Mouse (Mus musculus): ENCODE data around the gene Retnlb. TPM values are rescaled to one million over a fixed set of nuclear protein-coding genes. Genes with fewer than 3 reads are reported as not detected.
A peak's percentile ranks its signal among the peaks of the same experiment; 100 is the strongest.
"Not testable (repeated sequence)": the region's sequence is repeated elsewhere in the genome, so short reads cannot be mapped to it uniquely, and the experiment has no call there.

The Retnlb gene
- polyA plus RNA-seq, 1 experiment from 2014 or later: 0.83 TPM

DNA sequence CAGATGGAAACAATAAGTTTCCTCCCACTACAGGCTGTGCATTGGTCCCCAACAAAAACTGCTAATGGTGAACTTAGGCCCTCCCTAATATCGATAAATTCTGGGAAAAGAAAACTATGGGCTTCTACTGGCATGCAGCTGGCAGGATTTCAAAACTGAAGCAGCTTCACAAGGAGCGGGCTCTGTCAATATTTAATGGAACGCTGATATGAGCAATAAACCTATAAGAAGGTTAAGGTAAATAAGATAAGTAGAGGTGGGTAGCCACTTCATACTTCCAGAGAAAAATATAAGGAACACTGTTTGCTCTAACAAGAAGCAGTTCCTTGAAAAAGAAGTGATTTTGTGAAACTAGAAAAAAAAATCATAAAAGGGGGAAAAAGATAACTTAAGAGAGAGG is 9.8 kb downstream of the Retnlb start:
- ATAC-seq (ENCODE audit: insufficient read depth) (peak; percentile 54; the same call in 1 of the 2 replicates), DNase-seq (peak; percentile 51)
- Histone ChIP-seq H3K9me3 (ENCODE audit: low read depth, low read length) (no peaks in the 10 kb centered on the region), H3K9ac (no peak overlapping the region), H3K27ac (ENCODE audit: low read depth) (no peak overlapping the region; the same call in 1 of the 2 replicates), H3K36me3 (ENCODE audit: insufficient read depth) (no peaks in the 10 kb centered on the region), H3K4me1 (ENCODE audit: insufficient read depth) (no peaks in the 10 kb centered on the region), H3K4me3 (ENCODE audit: low read depth, low read length) (no peak overlapping the region), H3K4me2 (no peak overlapping the region), H3K27me3 (ENCODE audit: insufficient read depth, low read length) (no peaks in the 10 kb centered on the region)
- 48% methylated on average over 3 of the region's 3 CpGs for WGBS
- TF ChIP-seq CTCF (IDR thresholded peaks at IDR 0.05; ENCODE audit: low read depth): no peak

DNA sequence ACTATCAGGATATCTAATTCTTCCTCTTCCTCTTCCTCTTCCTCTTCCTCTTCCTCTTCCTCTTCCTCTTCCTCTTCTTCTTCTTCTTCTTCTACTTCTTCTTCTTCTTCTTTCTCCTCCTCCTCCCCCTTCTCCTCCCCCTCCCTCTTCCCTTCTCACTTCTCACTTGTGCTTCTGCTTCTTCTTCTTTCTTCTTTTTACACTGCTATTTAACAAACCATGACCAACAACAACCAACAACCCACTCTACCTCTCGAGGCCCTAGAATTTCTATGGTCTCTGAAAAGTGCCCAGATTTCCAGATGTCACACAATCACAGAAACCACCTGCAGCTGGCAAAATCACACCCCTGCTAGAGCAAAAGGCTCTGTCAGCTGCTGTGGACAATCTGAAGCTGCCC is 11.0 kb downstream of the Retnlb start:
- Histone ChIP-seq H3K4me1 (ENCODE audit: insufficient read depth) (no peaks in the 10 kb centered on the region), H3K9ac (no peak overlapping the region), H3K27me3 (ENCODE audit: insufficient read depth, low read length) (no peaks in the 10 kb centered on the region), H3K27ac (ENCODE audit: low read depth) (no peak overlapping the region), H3K4me3 (ENCODE audit: low read depth, low read length) (no peak overlapping the region), H3K4me2 (no peak overlapping the region), H3K9me3 (ENCODE audit: low read depth, low read length) (no peaks in the 10 kb centered on the region), H3K36me3 (ENCODE audit: insufficient read depth) (no peaks in the 10 kb centered on the region)
- WGBS: 48% methylated on average over 1 of the region's 1 CpGs
- DNase-seq (no peak), ATAC-seq (ENCODE audit: insufficient read depth) (no peak)
- no peak for TF ChIP-seq CTCF (IDR thresholded peaks at IDR 0.05; ENCODE audit: low read depth)

DNA sequence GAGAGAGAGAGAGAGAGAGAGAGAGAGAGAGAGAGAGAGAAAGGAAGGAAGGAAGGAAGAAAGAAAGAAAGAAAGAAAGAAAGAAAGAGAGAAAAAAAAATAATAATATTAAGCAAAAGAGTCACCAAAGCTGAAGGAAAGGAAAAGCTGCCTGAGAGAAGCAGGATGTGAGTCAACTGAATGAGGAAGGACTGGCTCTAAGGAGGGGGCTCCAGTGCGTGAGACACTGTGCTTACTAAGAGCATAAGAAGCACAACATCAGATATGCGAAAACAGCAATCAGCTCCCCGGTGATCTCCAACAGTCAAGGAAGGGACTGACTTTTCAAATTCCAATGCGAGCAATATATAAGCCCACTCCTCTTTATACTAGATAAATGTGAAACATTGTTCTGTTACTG is 12.4 kb downstream of the Retnlb start:
- H3K36me3 ChIP-seq (ENCODE audit: insufficient read depth): no peaks in the 10 kb centered on the region
- H3K4me1 ChIP-seq (ENCODE audit: insufficient read depth): no peaks in the 10 kb centered on the region
- no peaks in the 10 kb centered on the region for H3K9me3 ChIP-seq (ENCODE audit: low read depth, low read length)
- WGBS: 65% methylated on average over 4 of the region's 4 CpGs
- no peak overlapping the region for H3K4me3 ChIP-seq (ENCODE audit: low read depth, low read length)
- ATAC-seq (ENCODE audit: insufficient read depth) (no peak), DNase-seq (no peak)
- no peaks in the 10 kb centered on the region for H3K27me3 ChIP-seq (ENCODE audit: insufficient read depth, low read length)
- no peak overlapping the region for H3K27ac ChIP-seq (ENCODE audit: low read depth)
- TF ChIP-seq CTCF (IDR thresholded peaks at IDR 0.05; ENCODE audit: low read depth): no peak
- no peak overlapping the region for H3K9ac ChIP-seq
- H3K4me2 ChIP-seq: no peak overlapping the region

DNA sequence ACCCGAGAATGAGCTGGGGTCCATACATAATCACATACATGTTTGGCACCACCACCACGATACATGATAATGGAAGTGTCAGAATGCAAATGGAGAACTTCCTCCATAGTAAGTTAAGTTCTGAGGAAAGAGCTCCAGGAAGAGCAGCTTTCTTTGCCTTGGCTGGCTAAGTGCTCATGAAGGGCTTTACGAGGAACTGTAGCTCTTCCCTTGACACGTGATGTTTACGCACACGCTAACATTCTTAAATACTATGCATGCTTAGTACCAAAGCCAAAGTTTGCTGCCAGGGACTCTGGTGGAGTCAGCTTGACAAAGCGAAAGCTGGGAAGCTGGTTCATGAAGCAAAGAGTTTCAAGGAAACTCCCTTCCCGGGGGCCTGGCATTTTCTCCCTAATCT is 15.4 kb downstream of the Retnlb start:
- Histone ChIP-seq H3K27me3 (ENCODE audit: insufficient read depth, low read length) (no peaks in the 10 kb centered on the region), H3K9me3 (ENCODE audit: low read depth, low read length) (no peaks in the 10 kb centered on the region; the same call in 1 of the 2 replicates), H3K36me3 (ENCODE audit: insufficient read depth) (no peaks in the 10 kb centered on the region), H3K4me1 (ENCODE audit: insufficient read depth) (no peaks in the 10 kb centered on the region), H3K4me2 (no peak overlapping the region), H3K27ac (ENCODE audit: low read depth) (no peak overlapping the region), H3K9ac (no peak overlapping the region), H3K4me3 (ENCODE audit: low read depth, low read length) (no peak overlapping the region)
- no peak for TF ChIP-seq CTCF (IDR thresholded peaks at IDR 0.05; ENCODE audit: low read depth)
- 57% methylated on average over 7 of the region's 8 CpGs for WGBS
- peak; percentile 13 for DNase-seq
- ATAC-seq (ENCODE audit: insufficient read depth): no peak

DNA sequence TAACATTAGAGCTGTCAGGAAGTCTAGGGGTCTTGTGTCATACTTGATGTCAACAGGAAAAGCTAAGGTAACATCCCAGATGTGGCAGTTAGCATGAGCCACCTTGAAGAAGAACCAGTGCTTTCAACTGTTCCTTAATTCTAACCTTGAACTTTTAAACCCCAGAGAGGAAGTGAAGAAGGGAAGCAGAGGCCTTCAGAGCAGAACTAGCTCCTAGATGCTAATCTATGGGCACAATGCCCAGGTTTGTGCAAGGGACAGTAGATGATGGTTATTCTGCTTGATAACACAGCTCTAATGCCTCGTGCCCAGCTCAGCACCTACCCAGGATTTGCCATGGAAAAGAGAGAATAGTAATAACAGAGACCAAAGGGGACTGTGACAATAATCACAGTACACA is 17.0 kb downstream of the Retnlb start:
- ATAC-seq (ENCODE audit: insufficient read depth); H3K4me3 ChIP-seq (ENCODE audit: low read depth, low read length): not testable (repeated sequence)
- WGBS: 57% methylated on average over 1 of the region's 1 CpGs

DNA sequence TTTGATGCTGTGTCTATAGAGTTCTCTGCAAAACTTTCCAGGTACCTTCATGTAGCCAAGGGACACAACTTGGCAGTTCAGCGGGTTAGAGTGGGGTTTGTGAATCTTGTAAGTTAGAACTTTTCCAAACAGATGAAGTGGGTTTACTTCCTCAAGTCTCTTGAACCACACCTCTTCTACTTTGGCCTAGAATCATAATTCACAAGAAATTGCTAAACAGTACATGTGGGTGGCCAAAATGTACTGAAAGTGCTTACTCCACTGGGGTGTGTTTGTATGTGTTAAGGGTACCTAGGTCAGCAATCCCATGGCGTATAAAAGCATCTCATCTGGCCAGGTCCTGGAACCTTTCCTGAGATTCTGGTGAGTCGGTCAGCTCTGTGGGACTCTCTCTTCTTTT is 25.6 kb downstream of the Retnlb start, which contains the start of gene Retnla:
Retnla (plus strand) TSS at position 286 of the 400 bp plus-strand sequence.
- H3K27me3 ChIP-seq (ENCODE audit: insufficient read depth, low read length): no peaks in the 10 kb centered on the region
- DNase-seq (no peak), ATAC-seq (ENCODE audit: insufficient read depth) (no peak)
- no peak within 1 kb of the TSS for H3K4me2 ChIP-seq
- H3K4me3 ChIP-seq (ENCODE audit: low read depth, low read length): no peak within 1 kb of the TSS
- no peak within 1 kb of the TSS for H3K9ac ChIP-seq
- no peaks in the 10 kb centered on the region for H3K9me3 ChIP-seq (ENCODE audit: low read depth, low read length)
- H3K36me3 ChIP-seq (ENCODE audit: insufficient read depth): no peaks in the 10 kb centered on the region
- H3K4me1 ChIP-seq (ENCODE audit: insufficient read depth): no peaks in the 10 kb centered on the region
- H3K27ac ChIP-seq (ENCODE audit: low read depth): no peak within 1 kb of the TSS
- TF ChIP-seq CTCF (IDR thresholded peaks at IDR 0.05; ENCODE audit: low read depth): no peak
- 71% methylated on average over 3 of the region's 3 CpGs for WGBS

More for the DNA sequence above, 17.0 kb downstream of the Retnlb start:
- not testable (repeated sequence) for H3K9ac ChIP-seq; H3K27ac ChIP-seq (ENCODE audit: low read depth); H3K27me3 ChIP-seq (ENCODE audit: insufficient read depth, low read length); DNase-seq; H3K9me3 ChIP-seq (ENCODE audit: low read depth, low read length); H3K36me3 ChIP-seq (ENCODE audit: insufficient read depth); H3K4me2 ChIP-seq; H3K4me1 ChIP-seq (ENCODE audit: insufficient read depth)

DNA sequence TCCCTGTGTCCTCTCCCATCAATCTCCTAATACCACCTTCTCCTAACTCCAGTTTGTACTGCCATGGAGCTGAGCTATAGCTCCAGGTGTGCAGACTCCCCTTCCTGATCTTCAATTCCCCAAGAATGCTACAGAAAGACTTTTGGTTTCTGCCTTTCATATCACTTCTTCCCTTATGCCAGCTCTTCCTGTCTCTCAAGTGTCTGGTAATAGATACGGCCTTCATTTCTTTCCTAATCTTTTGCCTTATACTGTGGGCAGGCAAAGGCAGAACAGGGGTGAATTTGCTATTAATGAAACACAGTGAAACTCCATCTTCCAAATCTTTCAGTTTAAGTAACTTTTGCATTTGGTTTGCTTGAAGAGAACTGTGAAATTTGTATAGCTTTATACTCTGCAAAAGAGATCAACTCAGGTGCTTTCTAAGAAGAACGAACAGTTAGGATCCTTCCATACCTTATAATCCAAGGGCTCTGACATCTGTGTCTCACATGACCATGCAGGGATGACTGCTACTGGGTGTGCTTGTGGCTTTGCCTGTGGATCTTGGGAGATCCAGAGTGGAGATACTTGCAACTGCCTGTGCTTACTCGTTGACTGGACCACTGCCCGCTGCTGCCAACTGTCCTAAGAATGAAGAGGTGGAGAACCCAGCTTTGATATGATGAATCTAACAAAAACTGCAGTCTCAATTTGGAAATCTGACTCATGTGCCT is 27.2 kb downstream of the Retnlb start:
- H3K27ac ChIP-seq (ENCODE audit: low read depth): no peak overlapping the region
- ATAC-seq (ENCODE audit: insufficient read depth): no peak
- TF ChIP-seq CTCF (IDR thresholded peaks at IDR 0.05; ENCODE audit: low read depth): no peak

DNA sequence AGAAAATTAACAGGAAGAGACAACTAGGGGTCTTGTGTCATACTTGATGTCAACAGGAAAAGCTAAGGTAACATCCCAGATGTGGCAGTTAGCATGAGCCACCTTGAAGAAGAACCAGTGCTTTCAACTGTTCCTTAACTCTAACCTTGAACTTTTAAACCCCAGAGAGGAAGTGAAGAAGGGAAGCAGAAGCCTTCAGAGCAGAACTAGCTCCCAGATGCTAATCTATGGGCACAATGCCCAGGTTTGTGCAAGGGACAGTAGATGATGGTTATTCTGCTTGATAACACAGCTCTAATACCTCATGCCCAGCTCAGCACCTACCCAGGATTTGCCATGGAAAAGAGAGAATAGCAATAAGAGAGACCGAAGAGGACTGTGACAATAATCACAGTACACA is 48.3 kb downstream of the Retnlb start:
- not testable (repeated sequence) for ATAC-seq (ENCODE audit: insufficient read depth); H3K4me1 ChIP-seq (ENCODE audit: insufficient read depth); H3K9me3 ChIP-seq (ENCODE audit: low read depth, low read length); H3K4me3 ChIP-seq (ENCODE audit: low read depth, low read length); H3K4me2 ChIP-seq; H3K27ac ChIP-seq (ENCODE audit: low read depth); H3K9ac ChIP-seq; H3K27me3 ChIP-seq (ENCODE audit: insufficient read depth, low read length); H3K36me3 ChIP-seq (ENCODE audit: insufficient read depth); DNase-seq
- 91% methylated on average over 1 of the region's 1 CpGs for WGBS

More for the DNA sequence above, 27.2 kb downstream of the Retnlb start:
- Histone ChIP-seq H3K4me1 (ENCODE audit: insufficient read depth) (no peaks in the 10 kb centered on the region), H3K36me3 (ENCODE audit: insufficient read depth) (no peaks in the 10 kb centered on the region), H3K9me3 (ENCODE audit: low read depth, low read length) (no peaks in the 10 kb centered on the region), H3K27me3 (ENCODE audit: insufficient read depth, low read length) (no peaks in the 10 kb centered on the region), H3K4me2 (no peak overlapping the region), H3K4me3 (ENCODE audit: low read depth, low read length) (no peak overlapping the region), H3K9ac (no peak overlapping the region)
- 81% methylated on average over 4 of the region's 4 CpGs for WGBS
- DNase-seq: no peak
